Mouse (Mus musculus) forebrain, embryonic 11.5 days (tissue): ENCODE data around the gene Plxnc1. TPM values are rescaled to one million over a fixed set of nuclear protein-coding genes. Genes with fewer than 3 reads are reported as not detected.
A peak's percentile ranks its signal among the peaks of the same experiment; 100 is the strongest.

ENCODE experiments used
- ATAC-seq: fragments of 200-750 bp; cut with Nextera tagmentation; replicated peaks from 2 replicates; pipeline ENCODE4 v1.8.0; 2017; ENCODE audit warnings: moderate TSS enrichment; ENCODE audit not compliant: low FRiP score
- DNase-seq: peaks from one replicate; pipeline ENCODE4 v3.0.0-alpha.2; 2017; ENCODE audit warnings: low spot score
- H3K27ac ChIP-seq: fragments of 300-500 bp; sonication (generic); 2 replicates; pipeline ENCODE4 v1.5.1; 2014; ENCODE audit warnings: low read depth, low read length
- H3K27me3 ChIP-seq: fragments of 300-500 bp; sonication (generic); 2 replicates; pipeline ENCODE4 v1.6.1; 2014; ENCODE audit warnings: mild to moderate bottlenecking, low read length, mixed read lengths; ENCODE audit not compliant: control insufficient read depth, insufficient read depth
- H3K36me3 ChIP-seq: fragments of 300-500 bp; sonication (generic); 2 replicates; pipeline ENCODE4 v1.6.1; 2014; ENCODE audit warnings: mild to moderate bottlenecking, low read length, moderate library complexity, mixed read lengths; ENCODE audit not compliant: control insufficient read depth, insufficient read depth
- H3K4me1 ChIP-seq: fragments of 300-500 bp; sonication (generic); replicated peaks from 2 replicates; pipeline ENCODE4 v1.6.1; 2014; ENCODE audit warnings: low read length, mixed read lengths; ENCODE audit not compliant: control insufficient read depth, insufficient read depth
- H3K4me2 ChIP-seq: fragments of 300-500 bp; sonication (generic); 2 replicates; pipeline ENCODE4 v1.6.1; 2014; ENCODE audit warnings: low read depth, mild to moderate bottlenecking, low read length, moderate library complexity, mixed read lengths; ENCODE audit not compliant: severe bottlenecking
- H3K4me3 ChIP-seq: fragments of 300-500 bp; sonication (generic); 2 replicates; pipeline ENCODE4 v1.5.1; 2014; ENCODE audit warnings: low read depth, low read length
- H3K9ac ChIP-seq: fragments of 300-500 bp; sonication (generic); 2 replicates; pipeline ENCODE4 v1.6.1; 2014; ENCODE audit warnings: low read length
- H3K9me3 ChIP-seq: fragments of 300-500 bp; sonication (generic); 2 replicates; pipeline ENCODE4 v1.6.1; 2016; ENCODE audit warnings: low read length, mixed read lengths; ENCODE audit not compliant: control insufficient read depth
- WGBS: fragments of 180-500 bp; shearing (Covaris S2); extraction: QIAGEN DNeasy Blood & Tissue Kit; methylation state at CpG from one replicate; pipeline ENCODE4 v1.1.7; 2014; 5-methylcytosine and 5-hydroxymethylcytosine counted together
- polyA plus RNA-seq: library from polyadenylated mRNA; unstranded; fragments of >200 nt; fragmentation: Nextera tagmentation; extraction: Ambion mirVana; gene quantifications from 2 replicates; pipeline ENCODE4 v1.2.1, GENCODE M21; 2014

Plxnc1 gene
- polyA plus RNA-seq, 1 experiment from 2014 or later = 7.5 TPM

GRCm38 (mm10) chr10:94827325-94827724, 117.3 kb downstream of the Plxnc1 start:
- WGBS = 94% methylated on average over 10 of the region's 10 CpGs

GRCm38 (mm10) chr10:94826436-94826835, 118.2 kb downstream of the Plxnc1 start:
- Histone ChIP-seq H3K27ac (no peak overlapping the region), H3K4me3 (no peak overlapping the region), H3K9me3 (no peaks in the 10 kb centered on the region), H3K27me3 (no peaks in the 10 kb centered on the region), H3K4me2 (no peak overlapping the region), H3K9ac (no peak overlapping the region), H3K36me3 (no peaks in the 10 kb centered on the region), H3K4me1 (no peaks in the 10 kb centered on the region)
- no peak for ATAC-seq
- DNase-seq = no peak
- WGBS = 92% methylated on average over 12 of the region's 12 CpGs

More at GRCm38 (mm10) chr10:94827325-94827724, 117.3 kb downstream of the Plxnc1 start:
- Histone ChIP-seq H3K4me1 (no peaks in the 10 kb centered on the region), H3K36me3 (no peaks in the 10 kb centered on the region), H3K4me3 (no peak overlapping the region), H3K9ac (no peak overlapping the region), H3K27me3 (no peaks in the 10 kb centered on the region), H3K27ac (no peak overlapping the region), H3K9me3 (no peaks in the 10 kb centered on the region), H3K4me2 (no peak overlapping the region)
- DNase-seq (no peak), ATAC-seq (no peak)

DNA sequence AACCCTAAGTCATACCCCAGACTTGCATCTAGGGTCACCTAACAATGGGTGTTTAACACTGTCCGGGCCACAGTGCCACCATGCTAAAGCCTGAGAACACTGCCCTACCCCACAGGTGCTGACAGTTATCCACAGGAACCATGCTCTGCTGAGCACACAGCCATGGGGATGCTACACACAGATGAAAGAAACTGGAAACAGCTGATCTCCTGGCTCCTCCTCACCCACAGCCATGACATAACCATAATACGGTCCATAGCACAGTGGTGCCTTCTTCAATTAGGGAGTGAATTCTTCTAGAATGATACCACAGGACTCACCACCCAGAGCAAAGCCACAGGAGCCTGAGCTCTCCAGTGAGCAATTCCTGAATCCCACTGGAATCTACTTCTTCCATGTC, 118.7 kb downstream of the Plxnc1 start:
- Histone ChIP-seq H3K27me3 (no peaks in the 10 kb centered on the region), H3K4me1 (no peaks in the 10 kb centered on the region), H3K4me2 (no peak overlapping the region), H3K36me3 (no peaks in the 10 kb centered on the region), H3K9ac (no peak overlapping the region), H3K27ac (no peak overlapping the region), H3K4me3 (no peak overlapping the region), H3K9me3 (no peaks in the 10 kb centered on the region)
- DNase-seq (no peak), ATAC-seq (no peak)
- 91% methylated on average over 2 of the region's 2 CpGs for WGBS

DNA sequence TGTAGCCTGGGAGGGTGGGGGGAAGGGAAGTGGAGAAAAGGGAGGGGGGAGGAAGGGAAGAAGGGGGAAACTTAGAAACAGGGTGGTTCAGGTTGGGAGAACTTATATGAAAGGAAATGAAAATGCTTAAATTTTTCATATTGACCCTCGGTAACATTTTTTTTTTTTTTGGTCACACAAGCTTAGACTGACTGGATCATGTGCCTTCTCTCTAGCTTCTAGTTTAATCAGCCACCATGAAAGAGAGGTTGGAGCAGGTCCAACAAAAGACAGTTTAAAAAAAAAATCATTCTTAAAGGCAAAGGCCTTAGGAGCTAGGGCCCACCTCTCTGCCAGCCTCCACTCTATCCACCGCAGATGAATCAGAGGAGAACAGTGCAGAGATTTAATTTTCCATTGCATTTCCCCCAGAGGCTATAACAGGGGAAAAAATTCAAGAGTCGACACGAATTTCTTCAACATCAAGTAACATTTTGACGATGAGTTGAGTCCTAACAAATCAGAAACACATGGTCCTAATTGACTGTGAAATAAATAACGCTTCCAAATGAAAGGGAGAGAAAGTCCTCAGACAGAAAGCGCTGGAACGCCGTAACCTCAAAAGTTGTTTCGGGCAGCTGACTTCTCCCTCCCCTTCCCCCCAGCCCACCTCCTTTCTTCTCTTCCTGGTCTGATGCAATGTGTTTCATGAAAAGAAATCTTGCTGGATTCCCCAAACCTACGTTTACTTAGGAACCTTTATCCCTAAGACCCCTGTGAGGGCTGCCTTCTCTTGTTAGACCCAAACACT, 120.5 kb downstream of the Plxnc1 start:
- Histone ChIP-seq H3K4me1 (no peaks in the 10 kb centered on the region), H3K27ac (no peak overlapping the region), H3K4me3 (no peak overlapping the region), H3K9ac (no peak overlapping the region), H3K27me3 (no peaks in the 10 kb centered on the region), H3K9me3 (no peaks in the 10 kb centered on the region), H3K36me3 (no peaks in the 10 kb centered on the region), H3K4me2 (no peak overlapping the region)
- ATAC-seq = no peak
- 68% methylated on average over 11 of the region's 11 CpGs for WGBS
- no peak for DNase-seq

- Histone ChIP-seq H3K4me3 (no peak overlapping the region), H3K36me3 (no peaks in the 10 kb centered on the region), H3K9ac (no peak overlapping the region), H3K27ac (no peak overlapping the region), H3K4me2 (no peak overlapping the region), H3K4me1 (no peaks in the 10 kb centered on the region), H3K27me3 (no peaks in the 10 kb centered on the region), H3K9me3 (no peaks in the 10 kb centered on the region)
- DNase-seq (no peak), ATAC-seq (no peak)
- 91% methylated on average over 17 of the region's 17 CpGs for WGBS
Observed at GRCm38 (mm10) chr10:94818781-94819665, 125.6 kb downstream of the Plxnc1 start.

DNA sequence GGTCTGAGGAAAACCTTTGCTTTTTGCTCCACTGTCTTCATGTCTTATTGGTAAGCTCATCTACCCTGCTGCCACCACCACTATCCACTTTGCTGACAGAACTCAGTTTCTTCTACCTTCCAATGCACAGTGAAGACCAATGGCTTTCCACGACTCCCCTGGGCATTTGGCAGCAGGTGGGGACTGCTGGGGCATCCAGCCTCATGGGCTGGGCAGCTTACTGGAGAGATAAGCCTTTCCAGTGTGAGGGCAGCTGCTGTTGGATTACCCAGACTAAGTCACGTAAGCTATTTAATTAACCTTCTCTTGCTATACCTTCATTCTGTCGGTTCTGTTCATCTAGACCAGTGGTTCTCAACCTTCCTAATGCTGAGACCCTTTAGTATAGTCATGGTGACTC, 126.5 kb downstream of the Plxnc1 start:
- WGBS = 89% methylated on average over 3 of the region's 3 CpGs
- no peak for ATAC-seq
- Histone ChIP-seq H3K27ac (no peak overlapping the region), H3K27me3 (no peaks in the 10 kb centered on the region), H3K9me3 (no peaks in the 10 kb centered on the region), H3K36me3 (no peaks in the 10 kb centered on the region), H3K4me3 (no peak overlapping the region), H3K4me1 (no peaks in the 10 kb centered on the region), H3K4me2 (no peak overlapping the region), H3K9ac (no peak overlapping the region)
- no peak for DNase-seq

- H3K27me3 ChIP-seq = no peaks in the 10 kb centered on the region
- H3K27ac ChIP-seq = no peak overlapping the region
- no peaks in the 10 kb centered on the region for H3K36me3 ChIP-seq
- no peak overlapping the region for H3K4me3 ChIP-seq
- WGBS = 75% methylated on average over 17 of the region's 17 CpGs
- DNase-seq (no peak), ATAC-seq (peak; percentile 56)
- no peaks in the 10 kb centered on the region for H3K9me3 ChIP-seq
- H3K4me2 ChIP-seq = no peak overlapping the region
- no peak overlapping the region for H3K9ac ChIP-seq
- H3K4me1 ChIP-seq = no peaks in the 10 kb centered on the region; the same call in 1 of the 2 replicates
Observed at GRCm38 (mm10) chr10:94811907-94812851, 132.5 kb downstream of the Plxnc1 start.

DNA sequence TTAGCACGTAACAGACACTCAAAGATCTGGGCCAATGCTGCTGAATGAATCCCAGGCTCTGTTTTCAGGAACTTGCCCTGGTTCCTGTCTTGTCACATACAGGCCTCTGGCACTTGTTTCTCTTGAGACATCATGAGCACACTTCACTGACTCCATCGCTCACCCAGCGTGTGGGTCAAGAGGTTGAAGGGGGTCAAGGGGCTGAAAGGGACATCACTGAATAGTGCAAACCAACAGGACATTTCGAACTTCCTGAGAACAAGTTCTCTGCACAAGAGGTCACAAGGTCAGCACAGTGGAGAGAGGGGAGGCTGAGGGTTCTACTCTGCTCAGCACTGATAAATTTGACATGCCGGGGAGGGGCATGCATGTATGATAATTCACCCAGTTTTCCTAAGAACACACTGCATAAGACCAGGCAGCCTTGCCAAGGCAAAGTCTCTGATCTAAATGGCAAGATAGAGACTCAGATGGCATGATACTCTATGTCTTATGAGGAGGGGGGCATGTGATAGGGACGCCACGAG, 134.6 kb downstream of the Plxnc1 start:
- Histone ChIP-seq H3K27ac (no peak overlapping the region), H3K4me3 (no peak overlapping the region), H3K4me2 (no peak overlapping the region), H3K9ac (no peak overlapping the region), H3K36me3 (no peaks in the 10 kb centered on the region), H3K9me3 (no peaks in the 10 kb centered on the region), H3K4me1 (no peaks in the 10 kb centered on the region; the same call in 1 of the 2 replicates), H3K27me3 (no peaks in the 10 kb centered on the region)
- no peak for ATAC-seq
- 71% methylated on average over 7 of the region's 7 CpGs for WGBS
- peak; percentile 24 for DNase-seq
